Mouse (Mus musculus): Measurements from ENCODE around the gene Ampd2. TPM values are rescaled to one million over a fixed set of nuclear protein-coding genes. Genes with fewer than 3 reads are reported as not detected.

Gene Ampd2
- polyA plus RNA-seq, 1 experiment from 2014 or later = 71.2 TPM

- H3K9me3 ChIP-seq (replicated peaks; ENCODE audit: control insufficient read depth, low read length, poor library complexity, severe bottlenecking) = no peaks in the 10 kb centered on the region
- H3K4me2 ChIP-seq (ENCODE audit: low read length) = peak within 1 kb of the TSS; percentile 60
- peak within 1 kb of the TSS; percentile 40; the same call in 1 of the 2 replicates for H3K27ac ChIP-seq (ENCODE audit: low read length)
- peak within 1 kb of the TSS; percentile 42 for H3K4me3 ChIP-seq (ENCODE audit: low read depth, low read length)
- no peaks in the 10 kb centered on the region for H3K27me3 ChIP-seq (ENCODE audit: control insufficient read depth, insufficient read depth, low read depth, low read length)
- peak; percentile 92 for ATAC-seq
- no peaks in the 10 kb centered on the region for H3K36me3 ChIP-seq (ENCODE audit: control insufficient read depth, insufficient read depth, low read length)
- peaks cover 5% of the 10 kb centered on the region; the same call in 1 of the 2 replicates for H3K4me1 ChIP-seq (ENCODE audit: control insufficient read depth, insufficient read depth, low read length)
- 8% methylated on average over 29 of the region's 29 CpGs for WGBS
- H3K9ac ChIP-seq (ENCODE audit: low read depth, low read length) = peak within 1 kb of the TSS; percentile 64
These were observed 41.9 kb downstream of the Ampd2 start, which contains the start of gene Gstm4 for GRCm38 (mm10) chr3:108044394-108045140. Gene Gstm4, minus strand, starts transcription at chr3:108044894.

- Histone ChIP-seq H3K27me3 (ENCODE audit: control insufficient read depth, insufficient read depth, low read depth, low read length) (no peaks in the 10 kb centered on the region), H3K9ac (ENCODE audit: low read depth, low read length) (no peak overlapping the region), H3K36me3 (ENCODE audit: control insufficient read depth, insufficient read depth, low read length) (no peaks in the 10 kb centered on the region), H3K4me1 (ENCODE audit: control insufficient read depth, insufficient read depth, low read length) (no peaks in the 10 kb centered on the region), H3K4me2 (ENCODE audit: low read length) (no peak overlapping the region), H3K27ac (ENCODE audit: low read length) (no peak overlapping the region), H3K4me3 (ENCODE audit: low read depth, low read length) (no peak overlapping the region), H3K9me3 (replicated peaks; ENCODE audit: control insufficient read depth, low read length, poor library complexity, severe bottlenecking) (no peaks in the 10 kb centered on the region)
- 59% methylated on average over 5 of the region's 5 CpGs for WGBS
- no peak for ATAC-seq
These were observed 53.3 kb downstream of the Ampd2 start for GRCm38 (mm10) chr3:108033156-108033555.

DNA sequence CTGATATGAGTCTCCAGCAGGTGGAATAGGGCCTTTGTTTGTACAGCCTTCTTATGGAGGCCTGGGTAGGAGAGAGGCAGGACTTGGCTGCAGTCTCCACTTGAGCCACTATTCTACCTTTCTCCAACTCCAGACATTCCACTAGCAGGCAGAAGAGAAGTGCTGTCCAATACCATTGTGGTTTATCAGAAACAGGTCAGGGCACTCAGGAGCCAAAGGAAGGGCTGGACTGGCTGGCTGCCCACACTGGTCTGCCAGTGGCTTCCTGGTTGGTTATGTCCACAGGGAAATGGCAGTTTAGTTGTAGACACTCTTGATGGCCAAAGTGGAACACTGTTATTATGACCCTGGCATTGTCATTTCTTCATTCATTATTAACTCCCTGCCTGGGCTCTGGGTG, 54.3 kb downstream of the Ampd2 start:
- H3K27me3 ChIP-seq (ENCODE audit: control insufficient read depth, insufficient read depth, low read depth, low read length) = no peaks in the 10 kb centered on the region
- H3K4me3 ChIP-seq (ENCODE audit: low read depth, low read length) = no peak overlapping the region
- no peak overlapping the region for H3K27ac ChIP-seq (ENCODE audit: low read length)
- ATAC-seq = no peak
- no peak overlapping the region for H3K9ac ChIP-seq (ENCODE audit: low read depth, low read length)
- no peaks in the 10 kb centered on the region for H3K36me3 ChIP-seq (ENCODE audit: control insufficient read depth, insufficient read depth, low read length)
- H3K4me2 ChIP-seq (ENCODE audit: low read length) = no peak overlapping the region
- H3K9me3 ChIP-seq (replicated peaks; ENCODE audit: control insufficient read depth, low read length, poor library complexity, severe bottlenecking) = no peaks in the 10 kb centered on the region
- H3K4me1 ChIP-seq (ENCODE audit: control insufficient read depth, insufficient read depth, low read length) = no peaks in the 10 kb centered on the region

- no peaks in the 10 kb centered on the region for H3K4me1 ChIP-seq (ENCODE audit: control insufficient read depth, insufficient read depth, low read length)
- no peaks in the 10 kb centered on the region for H3K36me3 ChIP-seq (ENCODE audit: control insufficient read depth, insufficient read depth, low read length)
- H3K9ac ChIP-seq (ENCODE audit: low read depth, low read length) = no peak overlapping the region
- no peak overlapping the region for H3K27ac ChIP-seq (ENCODE audit: low read length)
- H3K27me3 ChIP-seq (ENCODE audit: control insufficient read depth, insufficient read depth, low read depth, low read length) = no peaks in the 10 kb centered on the region
- H3K4me3 ChIP-seq (ENCODE audit: low read depth, low read length) = no peak overlapping the region
- 65% methylated on average over 4 of the region's 4 CpGs for WGBS
- H3K9me3 ChIP-seq (replicated peaks; ENCODE audit: control insufficient read depth, low read length, poor library complexity, severe bottlenecking) = no peaks in the 10 kb centered on the region
- H3K4me2 ChIP-seq (ENCODE audit: low read length) = no peak overlapping the region
- no peak for ATAC-seq
These were observed 57.6 kb downstream of the Ampd2 start for GRCm38 (mm10) chr3:108028641-108029365.

- H3K9ac ChIP-seq (ENCODE audit: low read depth, low read length) = no peak overlapping the region
These were observed 59.9 kb downstream of the Ampd2 start for GRCm38 (mm10) chr3:108026597-108026996.

DNA sequence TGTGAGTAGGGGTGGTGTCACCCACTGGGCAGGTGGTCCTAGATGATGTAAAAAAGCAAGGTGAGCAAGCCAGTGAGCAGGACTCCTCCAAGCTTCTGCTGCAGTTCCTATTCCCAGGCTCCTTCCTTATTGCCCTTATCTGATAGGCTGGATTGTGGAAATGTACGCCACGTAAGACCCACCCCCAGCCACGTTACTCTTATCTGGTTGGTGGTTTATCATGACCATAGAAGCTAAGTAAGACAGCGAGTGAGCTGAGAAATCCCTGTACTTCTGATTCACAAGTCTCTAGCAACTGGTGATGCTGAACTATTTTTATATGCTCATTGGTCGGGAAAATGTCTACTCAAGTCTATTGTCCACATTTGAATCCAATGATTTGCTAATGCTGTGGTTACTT, 60.4 kb downstream of the Ampd2 start:
- ATAC-seq = no peak
- WGBS = 84% methylated on average over 5 of the region's 5 CpGs
- Histone ChIP-seq H3K4me1 (ENCODE audit: control insufficient read depth, insufficient read depth, low read length) (no peaks in the 10 kb centered on the region), H3K27ac (ENCODE audit: low read length) (no peak overlapping the region), H3K36me3 (ENCODE audit: control insufficient read depth, insufficient read depth, low read length) (no peaks in the 10 kb centered on the region), H3K9ac (ENCODE audit: low read depth, low read length) (no peak overlapping the region), H3K27me3 (ENCODE audit: control insufficient read depth, insufficient read depth, low read depth, low read length) (no peaks in the 10 kb centered on the region), H3K4me2 (ENCODE audit: low read length) (no peak overlapping the region), H3K9me3 (replicated peaks; ENCODE audit: control insufficient read depth, low read length, poor library complexity, severe bottlenecking) (no peaks in the 10 kb centered on the region), H3K4me3 (ENCODE audit: low read depth, low read length) (no peak overlapping the region)

More at GRCm38 (mm10) chr3:108026597-108026996, 59.9 kb downstream of the Ampd2 start:
- H3K9me3 ChIP-seq (replicated peaks; ENCODE audit: control insufficient read depth, low read length, poor library complexity, severe bottlenecking) = no peaks in the 10 kb centered on the region
- no peaks in the 10 kb centered on the region for H3K36me3 ChIP-seq (ENCODE audit: control insufficient read depth, insufficient read depth, low read length)
- H3K4me2 ChIP-seq (ENCODE audit: low read length) = no peak overlapping the region
- H3K4me1 ChIP-seq (ENCODE audit: control insufficient read depth, insufficient read depth, low read length) = no peaks in the 10 kb centered on the region
- H3K27ac ChIP-seq (ENCODE audit: low read length) = no peak overlapping the region
- no peaks in the 10 kb centered on the region for H3K27me3 ChIP-seq (ENCODE audit: control insufficient read depth, insufficient read depth, low read depth, low read length)
- WGBS = 84% methylated on average over 1 of the region's 1 CpGs
- H3K4me3 ChIP-seq (ENCODE audit: low read depth, low read length) = no peak overlapping the region
- ATAC-seq = no peak

DNA sequence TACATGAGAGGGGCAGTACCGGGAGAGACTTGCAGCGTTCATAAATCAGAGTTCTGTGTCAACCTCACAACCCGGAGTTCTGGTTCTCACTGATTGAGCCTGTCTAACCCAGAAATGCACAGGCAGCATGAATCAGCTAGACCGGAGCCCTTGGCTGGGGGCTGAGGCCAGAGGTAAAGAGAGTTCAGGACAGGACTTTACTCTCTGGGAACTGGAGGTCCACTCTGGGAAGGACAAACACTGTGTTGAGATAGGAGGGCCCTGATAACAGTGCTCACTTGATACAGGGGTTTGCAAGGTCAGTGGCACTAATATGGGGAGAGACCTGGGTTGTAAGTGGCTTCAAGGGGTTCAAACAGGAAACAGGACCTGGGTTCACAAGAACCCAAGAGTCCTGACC, 61.1 kb downstream of the Ampd2 start:
- no peak overlapping the region for H3K4me2 ChIP-seq (ENCODE audit: low read length)
- no peaks in the 10 kb centered on the region for H3K27me3 ChIP-seq (ENCODE audit: control insufficient read depth, insufficient read depth, low read depth, low read length)
- H3K4me1 ChIP-seq (ENCODE audit: control insufficient read depth, insufficient read depth, low read length) = no peaks in the 10 kb centered on the region
- no peak overlapping the region for H3K27ac ChIP-seq (ENCODE audit: low read length)
- 92% methylated on average over 4 of the region's 4 CpGs for WGBS
- H3K4me3 ChIP-seq (ENCODE audit: low read depth, low read length) = no peak overlapping the region
- H3K9ac ChIP-seq (ENCODE audit: low read depth, low read length) = no peak overlapping the region
- H3K9me3 ChIP-seq (replicated peaks; ENCODE audit: control insufficient read depth, low read length, poor library complexity, severe bottlenecking) = no peaks in the 10 kb centered on the region
- ATAC-seq = no peak
- no peaks in the 10 kb centered on the region for H3K36me3 ChIP-seq (ENCODE audit: control insufficient read depth, insufficient read depth, low read length)
